Mouse (Mus musculus): ENCODE results near the gene Mylk.
A peak's percentile ranks its signal among the peaks of the same experiment; 100 is the strongest.

The Mylk gene

DNA sequence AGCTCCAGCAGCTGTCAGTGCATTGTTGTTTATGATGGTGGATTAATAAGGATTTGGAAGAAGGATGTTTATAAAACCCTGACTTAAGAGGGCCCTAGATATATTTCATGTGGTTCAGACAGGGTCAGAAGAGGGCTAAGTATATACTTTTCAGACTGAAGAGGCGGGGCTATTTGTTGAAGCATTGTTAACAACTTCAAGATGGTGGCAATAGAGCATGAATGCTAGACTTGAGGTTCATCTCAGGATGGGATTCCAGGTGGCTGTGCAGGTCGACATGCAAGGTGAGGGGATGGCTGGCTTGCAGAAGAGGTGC is 240.0 kb downstream of the Mylk start:
- DNase-seq (ENCODE audit: low spot score in 2 of 2) = no peak

DNA sequence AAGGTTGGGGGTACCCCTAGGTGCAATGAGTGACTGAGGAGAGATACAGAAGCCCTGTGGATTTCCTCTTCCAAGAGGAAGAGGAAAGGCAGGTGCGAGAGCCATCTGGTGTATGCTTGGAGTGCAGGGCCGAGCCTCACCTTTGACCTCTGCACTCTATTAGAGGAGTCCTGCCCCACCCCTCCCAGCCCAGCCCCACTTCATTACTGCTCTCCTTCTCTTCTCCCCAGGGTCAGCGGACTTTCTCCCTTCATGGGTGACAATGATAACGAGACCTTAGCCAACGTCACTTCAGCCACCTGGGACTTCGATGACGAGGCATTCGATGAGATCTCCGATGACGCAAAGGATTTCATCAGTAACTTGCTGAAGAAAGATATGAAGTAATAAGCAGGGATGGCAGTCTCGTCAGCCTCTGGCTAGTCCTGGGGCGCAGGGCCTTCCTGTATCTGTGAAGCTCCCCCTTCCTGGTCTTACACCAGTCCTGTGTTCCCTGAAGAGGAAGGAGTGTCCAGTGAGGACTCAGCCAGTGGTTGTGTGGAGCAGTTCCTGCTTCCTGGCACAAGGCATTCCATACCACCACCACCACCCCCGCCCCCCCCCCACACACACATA is 241.3 kb downstream of the Mylk start:
- no peak for DNase-seq (ENCODE audit: low spot score in 2 of 2)

DNA sequence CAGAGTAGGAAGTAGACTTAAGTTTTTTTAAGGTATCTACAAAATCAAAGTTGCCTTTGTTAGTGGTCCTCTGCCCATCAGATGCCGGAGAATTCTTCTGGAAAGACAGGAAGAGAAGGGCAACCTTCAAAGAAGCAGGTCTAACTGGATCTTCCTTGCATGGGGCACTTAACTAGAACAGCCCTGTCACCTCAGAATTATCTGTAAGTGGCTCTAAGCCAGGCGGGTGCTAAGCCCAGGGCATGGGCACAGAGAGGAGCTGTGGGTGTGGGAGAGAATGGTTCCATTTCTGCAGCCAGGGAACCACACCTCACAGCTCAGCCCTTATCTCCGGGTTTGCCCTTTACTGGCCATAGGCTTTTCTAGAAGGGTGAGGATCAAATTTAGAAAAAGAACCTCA is 246.4 kb downstream of the Mylk start:
- DNase-seq (ENCODE audit: low spot score in 2 of 2) = no peak

DNA sequence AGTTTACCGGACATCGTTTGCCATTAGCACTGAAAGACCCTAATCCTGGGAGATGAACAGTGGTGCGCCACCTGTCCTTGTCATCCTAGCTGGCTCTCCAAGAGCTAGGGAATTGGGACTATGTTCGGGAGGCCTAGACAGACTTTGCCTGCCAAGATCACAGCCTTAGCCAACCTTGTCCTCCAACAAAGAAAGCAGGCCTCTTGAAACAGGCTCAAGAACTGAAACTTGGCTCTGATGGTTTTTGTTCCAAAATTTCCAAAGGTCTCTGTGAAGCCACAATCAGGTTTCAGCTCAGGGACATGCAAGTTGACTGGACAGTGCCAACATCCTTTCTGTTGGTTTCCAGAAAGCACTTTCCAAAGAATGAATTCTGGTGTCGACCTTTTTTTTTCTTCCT is 247.8 kb downstream of the Mylk start:
- no peak for DNase-seq (ENCODE audit: low spot score in 2 of 2)

DNA sequence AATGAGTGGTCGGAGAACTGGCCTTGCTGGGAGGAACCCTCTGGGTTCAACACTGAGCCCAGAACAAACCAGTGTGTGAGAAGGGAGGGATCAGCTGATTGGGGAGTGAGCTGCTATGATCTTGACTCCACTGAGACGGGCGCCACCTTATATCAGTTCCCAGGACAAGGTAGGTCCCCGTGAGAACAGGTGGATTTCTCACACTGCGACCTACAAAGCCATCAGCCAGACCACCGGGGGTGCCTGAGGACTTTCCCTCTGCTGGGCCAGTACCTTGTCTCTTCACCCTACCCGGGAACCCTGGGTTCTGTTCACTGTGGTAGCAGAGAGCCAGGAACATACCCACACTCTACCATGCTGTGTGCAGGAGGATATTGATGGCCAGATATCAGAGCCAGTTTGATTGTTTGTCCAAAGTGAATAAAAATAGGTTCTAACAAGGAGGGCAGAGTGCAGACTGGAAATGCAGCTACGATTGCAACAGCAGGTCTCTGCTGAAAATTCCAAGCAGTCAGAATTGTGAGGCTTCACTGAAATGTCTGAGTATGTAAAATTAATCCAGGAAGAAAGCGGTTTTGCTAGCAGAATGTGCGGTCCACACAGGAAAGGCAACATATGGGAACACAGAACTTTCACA is 248.8 kb downstream of the Mylk start:
- DNase-seq (ENCODE audit: low spot score in 2 of 2) = no peak

DNA sequence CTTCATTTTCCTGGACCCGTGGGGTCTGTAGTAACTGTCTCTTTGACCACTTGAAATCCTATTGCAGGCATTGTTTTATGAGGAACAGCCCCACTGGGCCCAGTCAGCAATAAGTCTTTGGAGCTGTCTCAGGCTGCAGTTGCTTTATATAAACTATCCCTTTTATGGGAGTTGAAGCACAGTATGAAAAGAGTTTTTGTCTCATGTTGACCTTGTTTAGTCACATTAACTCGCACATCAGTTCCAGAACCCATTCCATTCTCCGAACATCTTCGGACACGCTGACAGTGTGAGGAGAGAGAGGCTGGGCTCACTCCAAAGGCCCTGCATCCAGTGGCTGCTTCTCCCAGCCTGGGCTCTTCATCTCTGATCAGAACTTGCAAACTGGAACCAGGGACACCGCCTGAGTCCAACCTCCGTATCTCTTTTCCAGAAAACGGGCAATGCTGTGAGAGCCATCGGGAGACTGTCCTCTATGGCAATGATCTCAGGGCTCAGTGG is 249.7 kb downstream of the Mylk start:
- DNase-seq (ENCODE audit: low spot score in 2 of 2) = no peak

DNA sequence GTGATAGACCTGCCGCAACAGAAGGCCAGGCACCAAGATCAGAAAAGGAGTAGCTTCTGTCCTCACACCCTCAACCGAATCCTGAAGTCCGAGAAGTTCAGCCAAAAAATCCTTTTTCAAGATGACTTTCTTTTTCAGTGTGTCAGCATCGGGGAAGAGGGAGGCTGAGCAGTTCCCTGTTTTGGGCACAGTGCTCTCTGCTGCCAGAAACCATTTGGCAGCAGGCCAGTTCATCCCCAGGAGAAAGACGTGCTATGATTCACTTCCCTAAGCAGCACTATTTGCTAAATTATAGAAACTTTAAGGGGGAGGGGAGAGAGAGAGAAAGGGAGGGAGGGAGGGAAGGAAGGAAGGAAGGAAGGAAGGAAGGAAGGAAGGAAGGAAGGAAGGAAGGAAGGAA is 251.1 kb downstream of the Mylk start:
- peak; percentile 17 to 33 for DNase-seq (ENCODE audit: low spot score in 2 of 2)

DNA sequence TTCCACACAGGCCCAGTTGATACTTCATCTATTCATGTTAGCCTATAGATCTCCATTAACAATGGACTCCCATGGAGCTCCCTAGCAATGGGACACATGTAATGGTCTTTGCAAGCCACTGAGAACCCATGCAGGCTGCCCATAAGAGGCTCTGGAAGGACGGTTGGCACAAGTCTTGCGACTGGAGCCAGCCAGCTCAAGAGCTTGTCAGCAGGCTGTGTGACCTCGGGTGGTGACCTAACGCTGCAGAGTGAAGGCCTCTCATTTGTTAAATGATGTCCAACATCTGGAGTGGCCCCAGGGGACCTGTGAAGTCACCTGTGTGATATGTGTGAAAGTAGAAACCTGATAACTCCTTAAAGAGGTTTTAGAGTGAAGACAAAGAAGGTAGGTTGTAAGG is 252.0 kb downstream of the Mylk start:
- no peak for DNase-seq (ENCODE audit: low spot score in 2 of 2)

DNA sequence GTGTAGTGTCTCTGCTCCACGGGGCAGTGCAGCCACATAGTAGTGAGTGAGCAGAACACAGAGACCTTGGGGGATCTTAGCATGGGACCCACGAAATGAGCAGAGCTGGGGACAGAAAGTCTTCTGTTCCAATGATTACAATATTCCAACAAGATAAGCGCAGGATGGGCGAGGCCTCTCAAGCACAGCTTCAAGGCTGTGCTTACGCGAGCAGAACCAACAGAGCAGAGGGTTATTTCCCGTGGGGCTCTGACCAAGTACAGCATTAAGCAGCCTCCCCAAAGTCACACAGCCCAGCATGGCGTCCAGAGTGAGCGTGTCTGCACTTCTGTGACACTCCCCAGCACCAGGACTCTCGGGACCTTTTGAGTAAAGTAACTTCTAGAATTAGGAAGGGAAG is 252.6 kb downstream of the Mylk start:
- no peak for DNase-seq (ENCODE audit: low spot score in 2 of 2)

DNA sequence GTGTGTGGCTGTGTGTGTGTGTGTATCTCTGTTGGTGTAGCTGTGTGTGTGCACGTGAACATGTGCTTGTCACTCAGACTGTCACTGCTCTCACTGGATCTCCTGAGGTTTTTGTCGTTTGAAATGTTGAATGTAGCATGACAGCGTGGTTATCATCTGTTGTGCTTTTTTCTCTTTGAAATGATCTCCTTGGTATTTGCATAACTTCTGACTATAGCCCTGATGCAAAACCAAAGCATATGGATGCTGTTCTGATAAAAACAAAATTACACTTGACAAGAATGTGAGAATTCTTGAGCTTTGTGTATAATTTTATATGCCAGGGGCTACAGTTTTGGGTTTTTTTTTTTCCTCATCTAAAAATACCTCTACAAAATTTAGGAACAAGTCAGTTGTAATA is 254.0 kb downstream of the Mylk start:
- no peak for DNase-seq (ENCODE audit: low spot score in 2 of 2)

DNA sequence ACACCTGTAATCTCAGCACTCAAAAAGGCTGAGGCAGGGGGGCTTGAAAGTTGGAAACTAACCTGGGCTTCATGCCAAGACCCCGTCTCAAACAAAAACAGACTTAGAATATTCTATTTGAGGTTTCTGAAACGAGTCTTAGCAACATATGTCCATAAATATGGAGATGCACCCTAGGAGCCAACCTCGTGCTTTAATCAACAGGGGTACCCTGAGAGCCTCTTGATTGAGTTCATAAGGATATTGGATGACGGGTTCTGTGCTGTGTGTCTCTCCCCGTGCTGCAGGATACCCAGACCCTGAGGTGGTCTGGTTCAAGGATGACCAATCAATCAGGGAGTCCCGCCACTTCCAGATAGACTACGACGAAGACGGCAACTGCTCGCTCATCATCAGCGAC is 255.0 kb downstream of the Mylk start:
- DNase-seq (ENCODE audit: low spot score in 2 of 2) = no peak

DNA sequence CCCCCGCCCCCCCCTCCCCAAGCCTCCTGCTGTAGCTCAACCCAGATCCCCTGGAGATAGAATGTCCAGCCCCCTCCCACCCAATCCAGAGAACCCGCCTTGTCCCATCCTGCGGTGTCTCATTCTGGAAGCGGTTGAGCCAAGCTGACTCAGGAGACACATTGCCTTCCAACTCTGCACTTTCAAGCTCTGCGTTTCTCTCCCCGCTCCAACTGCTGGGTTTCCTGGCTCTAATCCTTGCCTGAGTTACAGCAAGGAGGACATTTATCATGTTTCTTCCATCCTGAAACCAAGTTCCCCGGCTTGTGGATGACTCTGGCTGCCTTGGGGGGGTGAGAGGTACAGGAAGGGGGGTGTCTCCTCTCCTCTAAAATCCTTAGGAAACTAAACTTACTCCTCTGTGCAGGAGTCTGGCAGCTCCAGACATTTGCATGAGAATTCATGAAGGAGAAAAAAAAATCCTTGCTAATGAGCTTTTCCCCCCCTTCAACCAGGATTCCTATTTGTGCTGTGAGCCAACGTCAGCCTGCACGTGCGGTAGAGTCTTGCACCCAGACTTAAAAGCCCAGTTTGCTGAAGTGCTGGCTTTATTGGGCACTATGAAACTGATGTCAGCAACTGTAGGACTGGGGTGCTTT is 256.0 kb downstream of the Mylk start:
- DNase-seq (ENCODE audit: low spot score in 2 of 2) = no peak

DNA sequence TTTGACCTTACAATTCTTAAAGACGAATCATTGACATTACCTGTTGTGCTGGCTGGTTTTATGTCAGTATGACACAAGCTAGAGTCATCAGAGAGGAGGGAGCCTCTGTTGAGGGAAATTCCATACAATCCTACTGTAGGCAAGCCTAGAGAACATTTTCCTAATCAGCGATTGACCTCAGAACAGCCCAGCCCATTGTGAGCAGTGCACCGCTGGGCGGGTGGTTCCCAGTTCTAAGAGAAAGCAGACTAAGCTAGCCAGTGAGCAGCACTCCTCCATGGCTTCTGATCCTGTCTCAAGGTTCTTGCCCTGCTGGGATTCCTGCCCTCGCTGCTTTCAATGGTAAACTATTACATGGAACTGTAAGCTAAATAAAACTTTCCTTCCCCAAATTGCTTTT is 259.3 kb downstream of the Mylk start:
- DNase-seq (ENCODE audit: low spot score in 2 of 2) = no peak

DNA sequence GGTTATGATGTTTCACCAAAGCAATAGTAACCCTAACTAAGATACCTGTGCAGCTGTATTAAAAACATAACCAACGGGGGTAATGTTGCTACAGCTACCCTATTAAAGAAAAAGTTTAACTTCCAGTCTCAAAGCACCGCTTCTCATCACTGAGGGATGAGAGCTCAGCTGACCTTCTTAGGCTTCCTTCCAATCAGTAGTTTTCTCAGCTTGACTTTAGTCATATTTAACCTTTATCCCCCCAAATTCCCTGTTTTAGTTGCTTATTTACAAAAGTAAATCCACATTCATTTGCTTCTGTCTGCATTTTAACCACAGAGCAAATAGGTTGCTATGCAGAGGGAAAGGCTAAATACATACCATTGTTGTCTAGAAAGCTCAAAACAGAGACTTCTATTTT is 259.7 kb downstream of the Mylk start:
- no peak for DNase-seq (ENCODE audit: low spot score in 2 of 2)

DNA sequence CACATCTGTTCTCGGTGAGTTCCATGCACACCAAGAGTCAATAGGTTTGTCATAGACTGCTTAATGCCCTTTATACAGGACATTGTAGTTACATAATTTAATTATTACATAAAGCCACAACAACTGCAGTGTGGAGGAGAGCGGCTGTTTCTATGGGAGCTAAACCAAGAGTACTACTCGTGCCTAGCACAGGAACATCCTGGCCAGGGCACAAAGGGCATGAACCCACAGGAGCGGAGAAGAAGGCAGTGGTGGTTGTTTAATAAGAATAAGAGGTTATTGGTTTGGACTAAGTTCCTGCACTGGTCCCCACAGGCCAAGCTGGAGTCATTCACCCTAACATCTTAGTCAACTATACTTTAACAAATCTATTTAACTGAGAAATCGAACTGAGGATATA is 261.2 kb downstream of the Mylk start:
- no peak for DNase-seq (ENCODE audit: low spot score in 2 of 2)

DNA sequence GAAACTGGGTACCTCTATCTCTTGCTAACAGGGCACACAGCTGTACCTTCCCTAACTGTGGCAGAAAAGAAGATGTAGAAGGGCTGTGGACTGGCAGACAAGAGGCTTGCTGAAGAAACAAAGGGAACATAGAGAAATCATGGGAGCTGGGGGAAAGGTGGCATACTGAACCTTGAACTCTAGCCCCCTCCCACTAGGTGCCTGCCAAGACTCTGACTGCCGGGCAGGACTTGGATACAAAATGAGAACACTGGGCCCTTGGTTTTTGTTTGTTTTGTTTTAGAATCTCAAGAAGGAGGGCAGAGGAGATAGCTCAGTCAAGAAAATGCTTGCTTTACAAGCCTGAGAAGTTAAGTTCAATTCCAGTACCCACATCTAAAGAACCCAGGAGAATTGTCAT is 262.4 kb downstream of the Mylk start:
- DNase-seq (ENCODE audit: low spot score in 2 of 2) = no peak

DNA sequence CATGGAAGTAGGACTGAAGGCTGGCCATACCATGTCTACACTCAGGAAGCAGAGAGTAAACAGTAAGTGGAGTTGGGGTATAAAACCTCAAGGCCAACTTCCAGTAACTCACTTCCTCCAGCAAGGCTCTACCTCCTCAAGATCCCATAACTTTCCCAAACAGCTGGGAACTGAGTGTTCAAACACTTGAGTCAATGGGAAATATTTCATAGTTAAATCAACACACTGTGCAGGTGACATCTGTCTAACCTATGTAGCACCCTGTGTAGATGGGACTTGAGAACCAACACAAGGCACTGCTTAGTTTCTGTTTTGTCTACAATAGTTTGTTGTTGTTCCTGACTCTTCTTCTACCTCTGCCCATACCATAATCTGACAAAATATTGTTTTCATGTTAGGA is 263.4 kb downstream of the Mylk start:
- DNase-seq (ENCODE audit: low spot score in 2 of 2) = no peak

DNA sequence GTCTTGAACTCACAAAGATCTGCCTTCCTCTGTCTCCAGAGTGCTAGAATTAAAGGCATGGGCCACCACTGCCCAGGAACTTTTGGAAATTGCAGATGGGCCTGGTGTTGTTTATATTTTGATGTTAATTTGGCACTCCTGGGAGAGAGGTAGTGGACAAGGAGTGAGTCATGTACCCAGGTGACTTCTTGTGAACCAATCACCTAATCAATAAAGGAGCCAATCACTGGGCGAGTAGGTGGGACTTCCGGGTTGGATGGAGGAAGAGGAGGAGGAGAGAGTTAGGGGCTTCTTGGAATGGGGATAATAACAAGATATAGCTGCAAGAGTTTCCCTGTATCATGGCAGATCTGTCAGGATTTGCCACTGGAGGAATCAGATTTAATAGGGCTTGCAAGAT is 268.5 kb downstream of the Mylk start:
- DNase-seq (ENCODE audit: low spot score in 2 of 2) = no peak

DNA sequence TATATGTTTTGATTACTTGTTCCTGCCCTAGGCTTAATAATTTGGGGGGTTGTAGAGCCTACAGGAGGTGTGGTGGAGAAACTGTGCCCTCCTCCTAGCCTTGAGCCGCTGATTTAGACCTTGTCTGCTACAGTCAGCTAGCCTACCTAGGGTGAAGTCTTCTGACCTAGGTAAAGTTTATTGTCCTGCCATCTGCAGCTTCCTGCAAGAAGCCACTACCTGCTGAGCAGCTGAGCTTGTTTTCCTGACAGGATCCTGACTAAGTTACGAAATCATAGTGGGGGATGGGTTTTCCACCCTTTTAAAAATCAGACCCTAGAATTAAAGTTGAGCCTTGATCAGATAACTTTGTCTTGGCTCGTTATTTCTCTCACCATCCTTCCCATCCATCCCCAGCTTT is 271.5 kb downstream of the Mylk start:
- no peak for DNase-seq (ENCODE audit: low spot score in 2 of 2)

DNA sequence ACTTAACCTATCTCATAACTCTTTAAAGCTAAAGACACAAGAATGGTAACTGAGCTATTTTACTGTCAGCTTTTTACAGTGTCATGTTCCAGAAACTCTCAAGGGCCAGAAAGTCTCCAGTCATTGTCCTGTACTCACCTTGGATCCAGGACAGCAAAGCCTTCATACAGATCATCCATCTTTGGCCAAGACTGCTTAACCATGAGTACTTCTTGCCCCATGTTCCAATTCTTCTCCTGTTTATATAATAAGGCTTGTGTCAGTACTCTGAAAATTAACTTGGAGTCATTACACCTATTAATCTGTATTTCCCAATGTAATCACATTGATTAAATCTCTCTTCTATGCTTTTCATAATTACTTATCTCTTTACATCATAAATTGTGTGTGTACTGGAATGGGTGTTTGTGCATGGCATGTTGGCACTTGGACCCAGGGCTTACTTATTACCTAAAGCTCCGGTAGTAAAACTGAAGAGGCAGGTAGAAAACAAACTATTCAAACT is 273.5 kb downstream of the Mylk start:
- DNase-seq (ENCODE audit: low spot score in 2 of 2) = no peak

DNA sequence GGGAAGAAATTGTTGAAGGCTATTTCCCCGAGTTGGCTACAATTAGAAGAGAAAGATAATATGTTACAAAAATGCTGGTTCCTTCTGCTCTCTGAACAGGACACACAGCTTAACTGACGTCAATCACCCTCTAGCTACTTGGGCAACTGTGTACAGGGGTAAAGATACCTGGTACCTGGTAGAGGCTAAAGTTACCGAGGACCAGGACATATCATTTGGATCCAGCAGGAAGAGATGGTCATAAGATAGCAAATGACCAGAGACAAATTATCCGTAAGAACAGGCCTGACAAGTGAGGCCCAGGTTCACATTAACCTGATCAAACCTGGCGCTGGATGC is 276.9 kb downstream of the Mylk start:
- DNase-seq (ENCODE audit: low spot score in 2 of 2) = no peak

DNA sequence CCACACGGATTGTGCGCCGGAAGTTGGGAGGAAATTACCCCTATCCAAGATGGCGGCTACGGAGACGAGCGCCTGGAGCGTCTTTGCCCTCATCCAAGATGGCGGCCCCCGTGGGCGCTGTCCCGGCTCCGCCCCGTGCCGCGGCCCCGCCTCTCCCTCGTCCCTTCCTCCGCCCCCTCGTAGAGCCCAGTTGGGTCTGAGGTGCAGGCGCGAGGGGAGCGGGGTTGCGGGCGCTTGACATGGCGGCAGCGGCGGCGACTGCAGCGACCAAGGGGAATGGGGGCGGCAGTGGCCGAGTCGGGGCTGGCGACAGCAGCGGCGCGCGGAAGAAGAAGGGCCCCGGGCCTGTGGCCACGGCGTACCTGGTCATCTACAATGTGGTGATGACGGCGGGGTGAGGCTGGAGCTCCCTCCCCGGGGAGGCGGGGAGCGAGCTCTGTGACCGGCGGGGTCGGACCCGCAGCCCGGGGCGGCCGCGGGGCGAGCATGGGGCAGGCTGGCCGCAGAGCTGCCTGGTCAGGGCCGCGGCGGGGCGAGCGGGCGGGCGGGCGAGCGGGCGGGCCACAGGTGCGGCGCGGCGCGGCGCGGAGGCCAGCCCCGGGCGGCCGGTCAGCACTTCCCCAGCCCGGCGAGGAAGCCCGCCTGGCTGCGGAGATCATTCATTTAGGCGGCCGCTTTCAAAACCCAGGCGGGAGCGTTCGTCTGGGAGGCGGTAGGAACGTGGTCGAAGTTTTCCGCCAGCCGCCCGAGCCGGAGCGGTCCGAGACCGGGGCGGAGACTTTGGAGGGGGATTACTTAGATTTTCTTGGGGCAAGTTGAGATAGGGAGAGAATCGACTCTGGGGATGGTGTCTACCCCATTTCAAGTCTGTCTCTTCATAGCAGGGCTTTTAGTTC is 277.5 kb downstream of the Mylk start, which contains the start of gene Hacd2:
Gene Hacd2, plus strand, starts transcription at position 187 of the 896 bp plus-strand sequence.
- peak; percentile 94 for DNase-seq (ENCODE audit: low spot score in 2 of 2)

Measured in spleen, postnatal 36 days (tissue).